Mouse (Mus musculus) layer of hippocampus, adult 18-20 months (tissue): ENCODE measurements around the gene Il18. TPM values are rescaled to one million over a fixed set of nuclear protein-coding genes. Genes with fewer than 3 reads are reported as not detected.

Experiments used
- DNase-seq, 2 experiments: peaks; one replicate each; pipeline ENCODE4 v3.0.0; 2022; ENCODE audit warnings: low spot score in 2 of 2
- long read RNA-seq: library from polyadenylated mRNA; stranded (forward); transcript quantifications from one replicate; pipeline ENCODE4 v2.0.0, GENCODE M21; 2021
- total RNA-seq, 2 experiments: library from RNA; stranded (reverse); gene quantifications; 2 replicates each; pipeline ENCODE4 v1.2.3; 2021

Il18 gene
- 10 to 100 TPM; 25.1 to 27.9 TPM for total RNA-seq
- long read RNA-seq, partial matches to known transcripts = 1 of 9 reads
- long read RNA-seq, other reads (novel, unspliced or antisense) = 8 of 9 reads

- DNase-seq = peak; percentile 73 to 86
Measured at GRCm38 (mm10) chr9:50554241-50555093, at the start of gene Il18. Il18 (plus strand) TSS chr9:50554827.

- no peak for DNase-seq
Measured at GRCm38 (mm10) chr9:50505405-50505804, 49.2 kb upstream of the Il18 start.

GRCm38 (mm10) chr9:50507570-50507969 lies 47.1 kb upstream of the Il18 start:
- DNase-seq = no peak

GRCm38 (mm10) chr9:50515462-50515861 lies 39.2 kb upstream of the Il18 start:
- no peak for DNase-seq

- DNase-seq = no peak
Measured at GRCm38 (mm10) chr9:50518781-50519180, 35.8 kb upstream of the Il18 start.

GRCm38 (mm10) chr9:50520748-50521147 lies 33.9 kb upstream of the Il18 start:
- no peak for DNase-seq

- DNase-seq = no peak
Measured at GRCm38 (mm10) chr9:50521562-50521961, 33.1 kb upstream of the Il18 start.

- no peak for DNase-seq
Measured at GRCm38 (mm10) chr9:50522574-50522973, 32.1 kb upstream of the Il18 start.

- no peak for DNase-seq
Measured at GRCm38 (mm10) chr9:50524936-50525335, 29.7 kb upstream of the Il18 start.

- no peak for DNase-seq
Measured at GRCm38 (mm10) chr9:50525585-50525984, 29.0 kb upstream of the Il18 start.

- no peak for DNase-seq
Measured at GRCm38 (mm10) chr9:50527860-50528259, 26.8 kb upstream of the Il18 start.

GRCm38 (mm10) chr9:50528293-50528892 lies 26.2 kb upstream of the Il18 start, which contains the start of gene Pts:
Pts (minus strand) TSS chr9:50528724.
- peak; percentile 96 to 97 for DNase-seq

GRCm38 (mm10) chr9:50530890-50531289 lies 23.7 kb upstream of the Il18 start:
- peak in 1 of 2 experiments; percentile 51 for DNase-seq

- DNase-seq = no peak
Measured at GRCm38 (mm10) chr9:50533328-50533727, 21.3 kb upstream of the Il18 start.

GRCm38 (mm10) chr9:50533791-50534190 lies 20.8 kb upstream of the Il18 start:
- DNase-seq = no peak

GRCm38 (mm10) chr9:50535930-50536329 lies 18.7 kb upstream of the Il18 start:
- DNase-seq = no peak

GRCm38 (mm10) chr9:50536603-50537135 lies 18.0 kb upstream of the Il18 start:
- no peak for DNase-seq

- no peak for DNase-seq
Measured at GRCm38 (mm10) chr9:50537295-50537694, 17.3 kb upstream of the Il18 start.

- DNase-seq = no peak
Measured at GRCm38 (mm10) chr9:50540170-50540569, 14.5 kb upstream of the Il18 start.

GRCm38 (mm10) chr9:50542401-50542800 lies 12.2 kb upstream of the Il18 start:
- DNase-seq = no peak

- no peak for DNase-seq
Measured at GRCm38 (mm10) chr9:50547859-50548478, 6.7 kb upstream of the Il18 start.

GRCm38 (mm10) chr9:50548936-50549335 lies 5.7 kb upstream of the Il18 start:
- no peak for DNase-seq
